Mouse (Mus musculus): ENCODE results near the gene Grpel1.

Grpel1 gene

GRCm38 (mm10) chr5:36510956-36511355 is 46.2 kb downstream of the Grpel1 start:
- no peak for DNase-seq (ENCODE audit: low read depth)

DNA sequence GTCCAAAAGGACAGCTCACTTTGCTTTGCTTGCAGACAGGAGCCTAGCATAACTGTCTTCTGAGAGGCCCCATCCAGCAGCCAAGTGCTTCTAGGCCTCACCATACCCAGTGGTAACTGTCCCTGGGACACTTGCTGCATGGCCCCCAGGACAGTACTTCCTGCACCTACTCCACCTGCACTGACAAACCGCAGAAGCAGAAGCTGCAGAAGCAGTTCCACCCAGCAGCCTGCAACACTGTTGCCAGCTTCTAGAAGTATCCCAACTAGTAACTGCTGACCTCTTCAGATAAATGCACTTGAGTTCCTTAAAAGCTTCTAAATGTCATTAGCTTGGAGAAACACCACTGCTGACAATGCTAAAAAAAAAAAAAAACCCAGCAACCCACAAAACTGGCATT is 50.3 kb downstream of the Grpel1 start:
- no peak for DNase-seq (ENCODE audit: low read depth)

GRCm38 (mm10) chr5:36515558-36515957 is 50.8 kb downstream of the Grpel1 start:
- DNase-seq (ENCODE audit: low read depth), result no peak

DNA sequence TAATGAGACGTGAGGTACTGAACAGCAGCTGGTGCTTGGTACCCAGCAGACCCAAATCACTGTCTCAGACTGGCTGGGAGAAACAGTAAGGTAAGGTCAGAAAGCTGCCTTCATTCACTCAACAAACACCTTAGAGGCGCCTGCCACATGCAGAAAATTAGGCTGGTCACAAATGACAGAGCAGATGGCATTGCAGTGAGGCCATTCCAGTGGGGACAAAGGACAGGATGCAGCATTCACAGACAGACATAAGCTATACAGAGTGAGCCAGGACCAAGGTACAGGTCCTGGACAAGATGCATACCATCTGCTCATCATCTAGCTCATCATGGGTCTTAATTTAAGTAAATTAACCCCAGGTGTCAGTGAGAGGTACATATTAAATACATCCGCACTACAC is 52.8 kb downstream of the Grpel1 start:
- no peak for DNase-seq (ENCODE audit: low read depth)

- DNase-seq (ENCODE audit: low read depth), result no peak
These were observed 55.0 kb downstream of the Grpel1 start for GRCm38 (mm10) chr5:36519751-36520150.

- DNase-seq (ENCODE audit: low read depth), result no peak
These were observed 58.0 kb downstream of the Grpel1 start for GRCm38 (mm10) chr5:36522782-36523181.

DNA sequence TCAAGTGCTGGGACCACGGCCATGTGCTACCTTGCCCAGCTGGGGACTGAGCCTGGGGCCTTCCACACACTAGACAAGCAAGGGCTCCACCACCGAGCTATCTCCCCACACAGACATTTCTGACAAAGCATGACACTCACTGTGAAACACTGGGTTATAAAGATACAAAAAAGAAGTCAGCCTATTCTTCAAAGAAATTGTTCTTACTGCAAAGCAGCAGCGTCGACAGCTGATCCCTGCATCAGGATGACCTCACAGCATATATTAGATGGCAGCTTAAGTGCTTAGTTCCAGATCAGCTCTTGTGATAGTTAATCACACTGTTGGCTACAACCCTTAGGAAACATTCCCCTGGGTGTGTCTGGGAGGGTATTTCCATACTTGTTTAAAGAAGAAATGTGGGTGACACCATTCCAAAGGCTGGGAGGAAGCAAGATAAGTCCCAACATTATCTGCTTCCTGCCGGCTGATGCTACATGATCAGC is 58.5 kb downstream of the Grpel1 start:
- DNase-seq (ENCODE audit: low read depth), result no peak

Data from 416B (cell line).